Mouse (Mus musculus): ENCODE results near the gene Fbxo3.
"Not testable (repeated sequence)": the region's sequence is repeated elsewhere in the genome, so short reads cannot be mapped to it uniquely, and the experiment has no call there.

Fbxo3 gene

GRCm38 (mm10) chr2:104096256-104096655 is 68.7 kb downstream of the Fbxo3 start:
- DNase-seq (ENCODE audit: low spot score in 2 of 2): no peak

- DNase-seq (ENCODE audit: low spot score in 2 of 2): not testable (repeated sequence)
These were observed 69.3 kb downstream of the Fbxo3 start for GRCm38 (mm10) chr2:104096796-104097195.

GRCm38 (mm10) chr2:104097396-104097795 is 69.9 kb downstream of the Fbxo3 start:
- DNase-seq (ENCODE audit: low spot score in 2 of 2): not testable (repeated sequence)

- DNase-seq (ENCODE audit: low spot score in 2 of 2): no peak
These were observed 71.2 kb downstream of the Fbxo3 start for GRCm38 (mm10) chr2:104098529-104099230.

- no peak for DNase-seq (ENCODE audit: low spot score in 2 of 2)
These were observed 71.7 kb downstream of the Fbxo3 start for GRCm38 (mm10) chr2:104099231-104099585.

GRCm38 (mm10) chr2:104099946-104100345 is 72.4 kb downstream of the Fbxo3 start:
- DNase-seq (ENCODE audit: low spot score in 2 of 2): no peak

- no peak for DNase-seq (ENCODE audit: low spot score in 2 of 2)
These were observed 77.3 kb downstream of the Fbxo3 start for GRCm38 (mm10) chr2:104104800-104105199.

GRCm38 (mm10) chr2:104109021-104109420 is 81.5 kb downstream of the Fbxo3 start:
- not testable (repeated sequence) for DNase-seq (ENCODE audit: low spot score in 2 of 2)

- DNase-seq (ENCODE audit: low spot score in 2 of 2): no peak
These were observed 82.0 kb downstream of the Fbxo3 start for GRCm38 (mm10) chr2:104109528-104109927.

- DNase-seq (ENCODE audit: low spot score in 2 of 2): no peak
These were observed 82.5 kb downstream of the Fbxo3 start for GRCm38 (mm10) chr2:104110031-104110430.

- not testable (repeated sequence) for DNase-seq (ENCODE audit: low spot score in 2 of 2)
These were observed 83.8 kb downstream of the Fbxo3 start for GRCm38 (mm10) chr2:104111170-104111797.

All from left cerebral cortex, adult 9 months (tissue).